Comparison of ENCODE assay signal across 28 mouse cellular contexts in genomic region chr9:57526435-57526834, GRCm38 (mm10). TPM values are rescaled to one million over a fixed set of nuclear protein-coding genes. Genes with fewer than 3 reads are reported as not detected.
DNase-seq lines count a peak whose midpoint lies in the region; ATAC-seq and TF ChIP-seq lines count a peak whose summit lies in the region.
"Had no signal": no experiment of that assay in that cellular context is flagged by ENCODE, and none has a peak within 500 bp of the region (broad histone marks: within the 10 kb centered on the region; RNA-seq: fewer than 3 reads in every experiment).

No protein-coding gene starts in this region.

- DNase-seq in heart, adult 11 months = peak; percentile 66
- no peak for DNase-seq in heart, postnatal 4 days
- DNase-seq in liver, adult 2 months (ENCODE audit: extremely low read depth, low read depth, low spot score) = peak; percentile 70
- no peak for DNase-seq in liver, embryonic 11.5 days (ENCODE audit: low spot score)
- DNase-seq in adrenal gland, adult 2 months = no peak
- DNase-seq: adrenal gland, postnatal 10 days; adrenal gland, postnatal 25 days; B cell, adult 2 months; cerebellum, adult 11 months; cerebellum, adult 18-20 months; cerebellum, adult 8-10 months; cerebellum, postnatal 14 days; cerebellum, postnatal 36 days; embryo, embryonic 11 days had no signal

- no peak for ATAC-seq in liver, embryonic 11.5 days (replicated peaks; ENCODE audit: low FRiP score)
- no peak for ATAC-seq in megakaryocyte, adult 5-6 weeks (ENCODE audit: poor library complexity, severe bottlenecking)
- ATAC-seq: activated CD4-positive, CD25-positive, alpha-beta regulatory T cell, adult 4 months; CD4-positive, CD25-positive, alpha-beta regulatory T cell, adult 4 months; forebrain, embryonic 14.5 days; Patski had no signal

- no peak for TF ChIP-seq CTCF in liver, adult 2 months (IDR thresholded peaks at IDR 0.05; ENCODE audit: low read depth, low read length)

- H3K36me3 ChIP-seq in liver, adult 2 months (ENCODE audit: control insufficient read depth, insufficient read depth, low read length) = peaks cover 30% of the 10 kb centered on the region
- peaks cover 3% of the 10 kb centered on the region; the same call in 1 of the 2 replicates for H3K36me3 ChIP-seq in liver, embryonic 11.5 days (ENCODE audit: control insufficient read depth, insufficient read depth, low read length)
- H3K36me3 ChIP-seq in megakaryocyte, embryonic 14.5 days (replicated peaks; ENCODE audit: low read length) = peaks cover 48% of the 10 kb centered on the region

- TF ChIP-seq POLR2A in liver, adult 2 months (IDR thresholded peaks at IDR 0.05; ENCODE audit: extremely low read depth, insufficient read depth, low read length) = no peak

- no peak overlapping the region for H3K4me2 ChIP-seq in liver, embryonic 11.5 days
- H3K4me2 ChIP-seq: embryonic facial prominence, embryonic 13.5 days; embryonic facial prominence, embryonic 15.5 days; forebrain, embryonic 12.5 days had no signal

- no peak overlapping the region for H3K4me3 ChIP-seq in liver, adult 2 months (ENCODE audit: insufficient read depth, low read depth, low read length)
- no peak overlapping the region for H3K4me3 ChIP-seq in liver, embryonic 11.5 days (ENCODE audit: low read depth, low read length)
- peak overlapping the region; percentile 82 for H3K4me3 ChIP-seq in megakaryocyte, embryonic 14.5 days (replicated peaks)
- H3K4me3 ChIP-seq: embryonic facial prominence, embryonic 13.5 days; embryonic facial prominence, embryonic 15.5 days; erythroblast, embryonic 14.5 days; forebrain, embryonic 10.5 days; forebrain, embryonic 12.5 days had no signal

- H3K4me1 ChIP-seq in liver, adult 2 months (ENCODE audit: control insufficient read depth, insufficient read depth, low read length) = peaks cover 31% of the 10 kb centered on the region
- H3K4me1 ChIP-seq in liver, embryonic 11.5 days (replicated peaks; ENCODE audit: control insufficient read depth, insufficient read depth, low read length) = peaks cover 10% of the 10 kb centered on the region
- peaks cover 77% of the 10 kb centered on the region for H3K4me1 ChIP-seq in megakaryocyte, embryonic 14.5 days

- H3K27me3 ChIP-seq in liver, adult 2 months (ENCODE audit: control insufficient read depth, insufficient read depth, low read length) = no peaks in the 10 kb centered on the region
- no peaks in the 10 kb centered on the region for H3K27me3 ChIP-seq in liver, embryonic 11.5 days (replicated peaks; ENCODE audit: control insufficient read depth, insufficient read depth, low read length)
- H3K27me3 ChIP-seq in megakaryocyte, embryonic 14.5 days (replicated peaks) = no peaks in the 10 kb centered on the region
- H3K27me3 ChIP-seq: CH12.LX; embryonic facial prominence, embryonic 13.5 days; embryonic facial prominence, embryonic 15.5 days; forebrain, embryonic 12.5 days; Patski had no signal

- H3K9me3 ChIP-seq in liver, embryonic 11.5 days (ENCODE audit: control insufficient read depth, low read length) = no peaks in the 10 kb centered on the region
- H3K9me3 ChIP-seq in megakaryocyte, embryonic 14.5 days = no peaks in the 10 kb centered on the region
- H3K9me3 ChIP-seq: embryonic facial prominence, embryonic 13.5 days; embryonic facial prominence, embryonic 15.5 days; forebrain, embryonic 10.5 days; forebrain, embryonic 12.5 days; G1E had no signal

- H3K9ac ChIP-seq in liver, adult 2 months (ENCODE audit: low read depth, low read length) = no peak overlapping the region
- H3K9ac ChIP-seq in liver, embryonic 11.5 days (ENCODE audit: low read depth, low read length) = no peak overlapping the region
- H3K9ac ChIP-seq: embryonic facial prominence, embryonic 13.5 days; embryonic facial prominence, embryonic 15.5 days; forebrain, embryonic 12.5 days had no signal

- peaks cover 38% of the 10 kb centered on the region for H3K79me2 ChIP-seq in liver, adult 2 months (ENCODE audit: control insufficient read depth, insufficient read depth, low read length)

- no peak overlapping the region for H3K27ac ChIP-seq in liver, adult 2 months (replicated peaks; ENCODE audit: insufficient read depth, low read depth, low read length)
- no peak overlapping the region for H3K27ac ChIP-seq in liver, embryonic 11.5 days (ENCODE audit: low read depth, low read length)
- H3K27ac ChIP-seq: embryonic facial prominence, embryonic 13.5 days; embryonic facial prominence, embryonic 15.5 days; forebrain, embryonic 10.5 days; forebrain, embryonic 12.5 days had no signal

RNA-seq across cellular contexts. Expression of gene Cox5a, which starts 5.4 kb away (rescaled TPM):
- 1,000 to 10,000 TPM; 1,831 to 1,865 TPM for total RNA-seq in heart, postnatal 4 days (2021)
- total RNA-seq in liver, adult 2 months (2014; rRNA removed) = 299 and 328 TPM in 2 replicates
- 507 and 522 TPM in 2 replicates for polyA plus RNA-seq in liver, adult 2 months (2012; rRNA removed)
- 519 and 531 TPM in 2 replicates for polyA plus RNA-seq in liver, embryonic 11.5 days (2014; fragmentation: Nextera tagmentation; extraction: Ambion mirVana)
- polyA plus RNA-seq in megakaryocyte, embryonic 14.5 days (2012; ENCODE audit: insufficient read depth, low replicate concordance) = 240 and 738 TPM in 2 replicates
- total RNA-seq in megakaryocyte, adult 5-6 weeks (2015) = 374 and 399 TPM in 2 replicates
- 54.0 and 61.6 TPM in 2 replicates for total RNA-seq in megakaryocyte, adult 5-6 weeks (2017)
- 100 to 1,000 TPM; 430 to 653 TPM for total RNA-seq in adrenal gland, adult 2 months (2021)
- 880 and 1,121 TPM in 2 replicates for polyA plus RNA-seq in adrenal gland, adult 2 months (2012; rRNA removed)

RNA-seq across cellular contexts. Expression of gene Fam219b, which starts 10.9 kb away (rescaled TPM):
- 1 to 10 TPM; 7.9 to 8.8 TPM for total RNA-seq in heart, postnatal 4 days (2021)
- 4.4 and 5.4 TPM in 2 replicates for total RNA-seq in liver, adult 2 months (2014; rRNA removed)
- polyA plus RNA-seq in liver, adult 2 months (2012; rRNA removed) = 6.5 and 6.7 TPM in 2 replicates
- polyA plus RNA-seq in liver, embryonic 11.5 days (2014; fragmentation: Nextera tagmentation; extraction: Ambion mirVana) = 14.8 and 15.7 TPM in 2 replicates
- 4.9 TPM in 2 replicates for polyA plus RNA-seq in megakaryocyte, embryonic 14.5 days (2012; ENCODE audit: insufficient read depth, low replicate concordance)
- total RNA-seq in megakaryocyte, adult 5-6 weeks (2015) = 5.1 and 5.4 TPM in 2 replicates
- total RNA-seq in megakaryocyte, adult 5-6 weeks (2017) = 8.7 and 10.5 TPM in 2 replicates
- total RNA-seq in adrenal gland, adult 2 months (2021) = 10 to 100 TPM; 19.3 to 33.8 TPM
- 45.8 and 61.8 TPM in 2 replicates for polyA plus RNA-seq in adrenal gland, adult 2 months (2012; rRNA removed)

RNA-seq across cellular contexts. Expression of gene Rpp25, which starts 22.6 kb away (rescaled TPM):
- total RNA-seq in heart, postnatal 4 days (2021) = 1 to 10 TPM; 7.8 to 9.4 TPM
- not detected in 2 replicates for total RNA-seq in liver, adult 2 months (2014; rRNA removed)
- polyA plus RNA-seq in liver, adult 2 months (2012; rRNA removed) = not detected in 2 replicates
- 2.1 and 3.1 TPM in 2 replicates for polyA plus RNA-seq in liver, embryonic 11.5 days (2014; fragmentation: Nextera tagmentation; extraction: Ambion mirVana)
- polyA plus RNA-seq in megakaryocyte, embryonic 14.5 days (2012; ENCODE audit: insufficient read depth, low replicate concordance) = 0.07 TPM in 1 of 2 replicates, not detected in the other
- total RNA-seq in megakaryocyte, adult 5-6 weeks (2015) = not detected in 2 replicates
- total RNA-seq in megakaryocyte, adult 5-6 weeks (2017) = not detected in 2 replicates
- total RNA-seq in adrenal gland, adult 2 months (2021) = 1 to 10 TPM; 1.6 to 5.8 TPM
- 6.1 and 6.3 TPM in 2 replicates for polyA plus RNA-seq in adrenal gland, adult 2 months (2012; rRNA removed)
- total RNA-seq: common myeloid progenitor, adult 5-6 weeks had no signal
- polyA plus RNA-seq: activated CD4-positive, CD25-positive, alpha-beta regulatory T cell, adult 4 months; CD4-positive, CD25-positive, alpha-beta regulatory T cell, adult 4 months; erythroblast, embryonic 14.5 days had no signal

RNA-seq across cellular contexts. Expression of gene Mpi, which starts 26.1 kb away (rescaled TPM):
- 100 to 1,000 TPM; 122 to 125 TPM for total RNA-seq in heart, postnatal 4 days (2021)
- 8.9 and 9.4 TPM in 2 replicates for total RNA-seq in liver, adult 2 months (2014; rRNA removed)
- polyA plus RNA-seq in liver, adult 2 months (2012; rRNA removed) = 12.2 and 14.5 TPM in 2 replicates
- 25.8 and 28.0 TPM in 2 replicates for polyA plus RNA-seq in liver, embryonic 11.5 days (2014; fragmentation: Nextera tagmentation; extraction: Ambion mirVana)
- polyA plus RNA-seq in megakaryocyte, embryonic 14.5 days (2012; ENCODE audit: insufficient read depth, low replicate concordance) = 1.6 and 4.5 TPM in 2 replicates
- 10.7 and 12.7 TPM in 2 replicates for total RNA-seq in megakaryocyte, adult 5-6 weeks (2015)
- 6.9 and 11.5 TPM in 2 replicates for total RNA-seq in megakaryocyte, adult 5-6 weeks (2017)
- total RNA-seq in adrenal gland, adult 2 months (2021) = 10 to 100 TPM; 35.6 to 41.8 TPM
- 23.1 and 29.0 TPM in 2 replicates for polyA plus RNA-seq in adrenal gland, adult 2 months (2012; rRNA removed)

RNA-seq across cellular contexts. Expression of gene Scamp2, which starts 34.3 kb away (rescaled TPM):
- 10 to 100 TPM; 34.5 to 37.0 TPM for total RNA-seq in heart, postnatal 4 days (2021)
- total RNA-seq in liver, adult 2 months (2014; rRNA removed) = 10.5 and 10.7 TPM in 2 replicates
- 28.4 and 32.6 TPM in 2 replicates for polyA plus RNA-seq in liver, adult 2 months (2012; rRNA removed)
- 47.6 and 50.3 TPM in 2 replicates for polyA plus RNA-seq in liver, embryonic 11.5 days (2014; fragmentation: Nextera tagmentation; extraction: Ambion mirVana)
- polyA plus RNA-seq in megakaryocyte, embryonic 14.5 days (2012; ENCODE audit: insufficient read depth, low replicate concordance) = 49.4 and 55.8 TPM in 2 replicates
- 89.5 and 90.0 TPM in 2 replicates for total RNA-seq in megakaryocyte, adult 5-6 weeks (2015)
- 36.3 and 40.0 TPM in 2 replicates for total RNA-seq in megakaryocyte, adult 5-6 weeks (2017)
- 10 to 100 TPM; 65.7 to 72.3 TPM for total RNA-seq in adrenal gland, adult 2 months (2021)
- 81.1 and 94.0 TPM in 2 replicates for polyA plus RNA-seq in adrenal gland, adult 2 months (2012; rRNA removed)

Comparison
In these comparisons a context has a peak if more than half of its experiments do, and no peak if none do; other contexts are left out.
1. DNase-seq: peak in heart, adult 11 months (single experiment) and liver, adult 2 months (single experiment); none in heart, postnatal 4 days (single experiment), liver, embryonic 11.5 days (single experiment) and adrenal gland, adult 2 months (single experiment).